Mouse (Mus musculus) lung, postnatal 0 days (tissue): ENCODE measurements around the gene Asb16. TPM values are rescaled to one million over a fixed set of nuclear protein-coding genes. Genes with fewer than 3 reads are reported as not detected.

Source experiments
- ATAC-seq: fragments of 200-750 bp; cut with Nextera tagmentation; 2 replicates; pipeline ENCODE4 v1.8.0; 2017; ENCODE audit warnings: moderate library complexity
- DNase-seq: peaks from one replicate; pipeline ENCODE4 v3.0.0-alpha.2; 2016; ENCODE audit warnings: low spot score
- H3K27ac ChIP-seq: fragments of 300-500 bp; sonication (generic); 2 replicates; pipeline ENCODE4 v1.5.1; 2014; ENCODE audit warnings: antibody characterized with exemption, mild to moderate bottlenecking, low read length, mixed read lengths
- H3K27me3 ChIP-seq: fragments of 300-500 bp; sonication (generic); replicated peaks from 2 replicates; pipeline ENCODE4 v1.6.1; 2014; ENCODE audit warnings: low read length, mixed read lengths; ENCODE audit not compliant: insufficient read depth
- H3K36me3 ChIP-seq: fragments of 300-500 bp; sonication (generic); 2 replicates; pipeline ENCODE4 v1.6.1; 2014; ENCODE audit warnings: low read length, mixed read lengths; ENCODE audit not compliant: insufficient read depth
- H3K4me1 ChIP-seq: fragments of 300-500 bp; sonication (generic); 2 replicates; pipeline ENCODE4 v1.6.1; 2014; ENCODE audit warnings: antibody characterized with exemption, low read depth, low read length, mixed read lengths; ENCODE audit not compliant: insufficient read depth
- H3K4me2 ChIP-seq: fragments of 300-500 bp; sonication (generic); replicated peaks from 2 replicates; pipeline ENCODE4 v1.6.1; 2014; ENCODE audit warnings: low read depth, mild to moderate bottlenecking, low read length, moderate library complexity, mixed read lengths
- H3K4me3 ChIP-seq: fragments of 300-500 bp; sonication (generic); 2 replicates; pipeline ENCODE4 v1.5.1; 2014; ENCODE audit warnings: low read depth, low read length
- H3K9ac ChIP-seq: fragments of 300-500 bp; sonication (generic); replicated peaks from 2 replicates; pipeline ENCODE4 v1.6.1; 2014; ENCODE audit warnings: low read depth, mild to moderate bottlenecking
- H3K9me3 ChIP-seq: fragments of 300-500 bp; sonication (generic); 2 replicates; pipeline ENCODE4 v1.6.1; 2016; ENCODE audit warnings: low read length, mixed read lengths
- CTCF ChIP-seq: IDR thresholded peaks from 2 replicates; pipeline ENCODE4 v1.5.1; 2016; ENCODE audit warnings: antibody characterized with exemption, mild to moderate bottlenecking
- EP300 ChIP-seq: IDR thresholded peaks from 2 replicates; pipeline ENCODE4 v1.6.1; 2016; ENCODE audit warnings: antibody characterized with exemption, mild to moderate bottlenecking, control low read depth
- WGBS: fragments of 180-500 bp; shearing (Covaris S2); extraction: QIAGEN DNeasy Blood & Tissue Kit; methylation state at CpG from one replicate; pipeline ENCODE4 v1.1.7; 2014; 5-methylcytosine and 5-hydroxymethylcytosine counted together
- polyA plus RNA-seq: library from polyadenylated mRNA; unstranded; fragments of >200 nt; fragmentation: Nextera tagmentation; extraction: Ambion mirVana; gene quantifications from 2 replicates; pipeline ENCODE4 v1.2.1, GENCODE M21; 2015

Gene Asb16
- polyA plus RNA-seq, 1 experiment from 2014 or later = not detected

DNA sequence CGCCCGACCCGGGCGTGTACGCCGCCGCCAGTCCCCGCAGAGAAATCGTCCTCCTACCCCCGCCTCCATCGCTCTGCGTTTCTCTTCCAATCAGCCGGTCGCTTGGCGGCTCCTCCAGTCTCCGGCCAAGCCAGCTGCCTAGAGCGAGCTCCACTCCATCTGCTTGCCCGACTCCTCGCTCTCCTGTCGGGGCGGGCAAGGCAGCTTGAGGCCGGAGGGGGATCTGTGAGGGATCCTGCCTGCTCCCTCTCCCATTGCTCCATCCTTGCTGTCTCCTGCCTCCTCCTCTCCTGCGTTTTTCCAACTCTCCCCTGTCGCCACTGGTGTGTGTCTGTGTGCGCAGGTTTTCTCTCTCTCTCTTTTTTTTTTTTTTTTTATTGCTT, 50.9 kb downstream of the Asb16 start, which contains the start of gene Ubtf:
Gene Ubtf (minus strand): TSS at position 333 of the 383 bp plus-strand sequence.
- 0% methylated on average over 25 of the region's 25 CpGs for WGBS
- peak; percentile 5 for ATAC-seq
- no peak for TF ChIP-seq EP300
- TF ChIP-seq CTCF = 0 out of 2 replicates have a peak, but pooled peaks have one; percentile 2
- Histone ChIP-seq H3K4me1 (peaks cover 3% of the 10 kb centered on the region; the same call in 1 of the 2 replicates), H3K9ac (peak within 1 kb of the TSS; percentile 98), H3K36me3 (0 out of 2 replicates have a peak, but pooled peaks cover under 1% of the 10 kb centered on the region), H3K9me3 (no peaks in the 10 kb centered on the region), H3K4me2 (peak within 1 kb of the TSS; percentile 69), H3K27ac (peak within 1 kb of the TSS; percentile 99), H3K27me3 (no peaks in the 10 kb centered on the region), H3K4me3 (peak within 1 kb of the TSS; percentile 99)
- DNase-seq = peak; percentile 92

DNA sequence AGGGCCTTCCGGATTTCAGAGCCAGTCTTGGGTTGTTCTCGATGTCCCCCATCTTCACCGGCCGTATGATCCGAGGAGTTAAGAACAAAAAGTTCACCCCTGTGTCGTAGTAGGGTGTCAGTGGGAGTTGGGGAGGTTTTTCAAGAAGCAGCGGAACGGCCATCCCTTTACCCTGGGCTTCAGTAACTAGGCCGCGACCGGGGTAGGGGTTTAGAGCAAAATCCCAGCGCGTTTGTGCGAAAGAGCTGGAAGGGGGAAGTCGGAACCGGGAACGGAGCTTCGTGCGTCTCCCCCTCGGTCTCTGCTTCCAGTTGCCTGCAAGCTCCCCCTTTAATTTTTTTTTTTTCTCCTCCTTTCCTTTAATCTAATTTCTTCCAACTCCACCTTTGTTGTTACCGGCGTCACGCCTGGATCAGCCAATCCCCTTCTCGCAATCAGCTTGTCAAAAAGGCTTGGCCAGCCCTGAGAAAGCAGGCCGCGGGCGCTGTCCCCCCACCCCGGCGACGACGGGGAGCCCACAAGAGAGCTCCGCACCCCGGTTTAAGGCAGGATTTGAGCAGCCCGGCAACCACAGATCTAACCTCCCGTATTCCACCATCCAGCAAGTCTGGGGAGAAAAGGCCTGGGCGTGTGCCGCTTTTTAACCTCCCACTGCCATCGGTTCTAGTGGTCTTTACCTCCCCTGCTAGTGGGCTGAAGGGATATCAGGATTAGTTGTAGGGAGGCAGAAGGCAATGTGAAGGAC, 51.6 kb downstream of the Asb16 start:
- H3K4me2 ChIP-seq = peak overlapping the region; percentile 69
- no peaks in the 10 kb centered on the region for H3K27me3 ChIP-seq
- H3K36me3 ChIP-seq = no peaks in the 10 kb centered on the region
- H3K9ac ChIP-seq = peak overlapping the region; percentile 98
- peaks cover 3% of the 10 kb centered on the region; the same call in 1 of the 2 replicates for H3K4me1 ChIP-seq
- DNase-seq = peak; percentile 94
- TF ChIP-seq CTCF (no peak), EP300 (no peak)
- no peaks in the 10 kb centered on the region for H3K9me3 ChIP-seq
- ATAC-seq = peak; percentile 9; the same call in 1 of the 2 replicates
- WGBS = 1% methylated on average over 38 of the region's 38 CpGs
- H3K27ac ChIP-seq = peak overlapping the region; percentile 99
- peak overlapping the region; percentile 99 for H3K4me3 ChIP-seq

DNA sequence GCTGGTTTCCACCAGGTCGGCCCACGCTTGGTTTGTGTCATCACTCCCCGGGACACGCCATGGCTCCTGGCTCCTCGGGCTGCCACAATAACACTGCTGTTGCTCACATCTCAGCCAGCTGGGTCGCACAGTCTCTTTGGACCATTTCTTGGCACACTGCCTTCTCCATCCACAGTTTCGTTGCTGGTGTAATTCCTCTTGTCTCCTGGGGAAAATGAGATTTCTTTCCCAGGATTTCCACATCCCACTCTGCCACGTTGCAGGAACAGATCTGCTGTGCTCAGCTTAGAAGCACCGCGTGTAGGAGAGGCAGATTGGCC, 52.1 kb downstream of the Asb16 start:
- DNase-seq (peak; percentile 94), ATAC-seq (peak; percentile 14)
- Histone ChIP-seq H3K9me3 (no peaks in the 10 kb centered on the region), H3K4me3 (peak overlapping the region; percentile 99), H3K27me3 (no peaks in the 10 kb centered on the region), H3K4me1 (peaks cover 3% of the 10 kb centered on the region; the same call in 1 of the 2 replicates), H3K4me2 (peak overlapping the region; percentile 69), H3K36me3 (no peaks in the 10 kb centered on the region), H3K9ac (peak overlapping the region; percentile 98; the same call in 1 of the 2 replicates), H3K27ac (peak overlapping the region; percentile 99)
- TF ChIP-seq EP300 (no peak), CTCF (peak; percentile 48)
- 12% methylated on average over 10 of the region's 10 CpGs for WGBS

DNA sequence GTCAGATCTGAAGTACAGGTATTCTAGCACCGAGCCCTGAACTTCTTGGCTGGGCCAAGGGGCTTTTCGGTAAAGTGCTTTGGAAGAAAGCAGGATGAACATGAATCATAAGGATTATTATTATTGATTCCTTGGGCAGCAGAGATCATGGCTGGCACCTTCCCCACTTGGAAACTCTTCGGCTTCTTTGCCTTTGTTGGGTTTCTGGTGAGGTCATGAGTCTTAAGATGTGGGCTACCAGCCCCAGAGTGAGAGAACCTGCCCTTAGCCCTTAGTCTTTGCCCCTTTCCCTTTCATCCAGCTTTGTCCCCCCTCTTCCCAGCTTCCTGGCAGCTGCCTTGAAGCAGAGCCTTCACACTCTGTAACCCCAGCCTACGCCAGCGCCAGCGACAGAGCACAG, 53.4 kb downstream of the Asb16 start:
- H3K4me2 ChIP-seq = no peak overlapping the region

DNA sequence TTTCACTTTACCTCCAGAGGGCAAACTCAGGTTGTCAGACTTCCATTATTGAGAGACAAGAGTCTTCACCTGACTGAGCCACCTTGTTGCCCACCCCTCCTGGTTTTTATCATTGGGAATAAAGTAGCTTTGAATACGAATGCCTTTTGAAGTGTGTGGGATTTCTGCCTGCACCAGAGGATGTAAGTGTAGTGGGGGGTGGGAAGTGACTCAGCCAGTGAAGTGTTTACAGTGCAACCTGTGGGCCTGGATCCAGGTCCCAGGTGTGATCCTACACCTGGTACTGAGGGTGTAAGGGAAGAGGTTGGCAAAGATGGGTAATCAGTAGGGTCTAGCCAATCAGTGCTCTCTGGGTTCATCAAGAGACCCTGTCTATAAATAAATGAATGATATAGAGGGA, 55.0 kb downstream of the Asb16 start:
- no peak overlapping the region for H3K4me2 ChIP-seq
- H3K4me3 ChIP-seq = no peak overlapping the region
- DNase-seq (peak; percentile 46), ATAC-seq (no peak)
- H3K9ac ChIP-seq = no peak overlapping the region
- 58% methylated on average over 1 of the region's 1 CpGs for WGBS
- no peaks in the 10 kb centered on the region for H3K27me3 ChIP-seq
- no peaks in the 10 kb centered on the region for H3K36me3 ChIP-seq
- 0 out of 2 replicates have a peak, but pooled peaks have one; percentile 21 for TF ChIP-seq EP300
- no peak for TF ChIP-seq CTCF
- H3K27ac ChIP-seq = no peak overlapping the region
- 0 out of 2 replicates have a peak, but pooled peaks cover 3% of the 10 kb centered on the region for H3K4me1 ChIP-seq
- no peaks in the 10 kb centered on the region for H3K9me3 ChIP-seq

More for the DNA sequence above, 53.4 kb downstream of the Asb16 start:
- Histone ChIP-seq H3K27me3 (no peaks in the 10 kb centered on the region), H3K36me3 (no peaks in the 10 kb centered on the region), H3K4me1 (0 out of 2 replicates have a peak, but pooled peaks cover 3% of the 10 kb centered on the region), H3K27ac (no peak overlapping the region), H3K4me3 (no peak overlapping the region), H3K9me3 (no peaks in the 10 kb centered on the region), H3K9ac (no peak overlapping the region)
- DNase-seq (no peak), ATAC-seq (no peak)
- TF ChIP-seq EP300 (no peak), CTCF (no peak)
- 75% methylated on average over 6 of the region's 6 CpGs for WGBS

DNA sequence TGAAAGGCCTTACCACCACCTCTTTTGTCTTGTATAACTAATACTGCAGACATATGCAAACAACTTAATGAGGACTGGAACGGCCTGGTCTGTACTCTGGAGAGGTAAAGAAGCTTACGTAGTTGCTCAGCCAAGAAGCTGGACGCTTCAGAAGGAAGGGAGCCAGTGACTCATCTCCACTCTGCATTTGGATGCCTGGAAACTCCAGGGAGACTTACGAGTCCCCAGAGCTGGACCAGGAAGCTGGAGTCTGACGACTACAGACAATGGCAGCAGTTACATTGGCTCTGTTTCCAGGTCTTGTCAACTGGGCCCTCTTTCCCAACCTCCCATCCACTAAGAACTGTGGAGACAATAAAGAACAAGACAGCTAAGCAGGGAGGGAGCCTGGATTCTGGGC, 58.7 kb downstream of the Asb16 start:
- H3K27me3 ChIP-seq = no peaks in the 10 kb centered on the region
- TF ChIP-seq CTCF = no peak
- TF ChIP-seq EP300 = no peak
- ATAC-seq = no peak
- H3K4me3 ChIP-seq = no peak overlapping the region
- no peak overlapping the region for H3K4me2 ChIP-seq
- H3K4me1 ChIP-seq = no peaks in the 10 kb centered on the region
- H3K9me3 ChIP-seq = no peaks in the 10 kb centered on the region
- no peak for DNase-seq
- no peaks in the 10 kb centered on the region for H3K36me3 ChIP-seq
- H3K27ac ChIP-seq = no peak overlapping the region
- WGBS = 38% methylated on average over 5 of the region's 5 CpGs
- H3K9ac ChIP-seq = no peak overlapping the region
